Mouse (Mus musculus): Measurements from ENCODE around the gene Sart3. TPM values are rescaled to one million over a fixed set of nuclear protein-coding genes. Genes with fewer than 3 reads are reported as not detected.

Gene Sart3
- polyA plus RNA-seq, 1 experiment from 2014 or later: 58.5 TPM

DNA sequence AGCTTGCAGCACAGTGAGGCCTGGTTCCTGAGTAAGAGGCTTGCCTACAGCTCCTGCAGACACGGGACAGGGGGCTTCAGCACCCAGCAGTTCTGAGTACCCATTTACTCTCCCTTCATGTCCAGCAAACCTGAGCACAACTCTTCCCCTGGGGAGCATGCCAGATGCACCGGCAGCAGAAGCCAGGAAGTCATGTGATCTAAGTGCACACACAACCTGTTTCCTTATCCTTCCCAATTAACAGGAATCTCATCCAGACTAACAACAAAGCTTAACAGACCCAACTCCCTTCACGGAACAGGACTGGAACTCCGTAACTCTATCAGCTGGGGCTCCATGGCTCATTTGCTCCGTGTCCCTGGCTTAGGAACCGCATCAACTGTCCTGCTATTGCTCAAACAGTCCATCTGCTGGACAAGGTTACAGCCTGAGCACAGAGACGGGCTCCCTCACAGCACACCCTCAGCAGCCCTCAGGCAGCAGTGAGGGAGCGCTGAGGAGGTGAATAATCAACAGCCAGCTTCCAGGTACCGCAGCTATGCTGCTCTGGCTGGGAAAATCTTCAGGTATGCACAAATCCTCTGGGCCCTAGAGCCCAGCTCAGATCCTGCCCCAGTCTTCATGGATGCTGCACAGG, 20.7 kb downstream of the Sart3 start:
- no peak overlapping the region for H3K27ac ChIP-seq
- no peak overlapping the region for H3K4me2 ChIP-seq (replicated peaks)
- no peak overlapping the region for H3K4me3 ChIP-seq (replicated peaks)
- H3K36me3 ChIP-seq: peaks cover 97% of the 10 kb centered on the region
- no peaks in the 10 kb centered on the region for H3K4me1 ChIP-seq (replicated peaks)
- no peaks in the 10 kb centered on the region for H3K9me3 ChIP-seq
- H3K27me3 ChIP-seq: no peaks in the 10 kb centered on the region
- no peak overlapping the region for H3K9ac ChIP-seq (replicated peaks)
- WGBS: 95% methylated on average over 9 of the region's 9 CpGs
- ATAC-seq: no peak

GRCm38 (mm10) chr5:113748556-113749331, 23.6 kb downstream of the Sart3 start:
- H3K9me3 ChIP-seq: no peaks in the 10 kb centered on the region
- no peak overlapping the region for H3K9ac ChIP-seq (replicated peaks)
- 94% methylated on average over 13 of the region's 13 CpGs for WGBS
- peaks cover 98% of the 10 kb centered on the region for H3K36me3 ChIP-seq
- no peaks in the 10 kb centered on the region for H3K4me1 ChIP-seq (replicated peaks)
- no peak for ATAC-seq
- H3K4me3 ChIP-seq (replicated peaks): no peak overlapping the region
- no peaks in the 10 kb centered on the region for H3K27me3 ChIP-seq
- no peak overlapping the region for H3K4me2 ChIP-seq (replicated peaks)
- no peak overlapping the region for H3K27ac ChIP-seq

DNA sequence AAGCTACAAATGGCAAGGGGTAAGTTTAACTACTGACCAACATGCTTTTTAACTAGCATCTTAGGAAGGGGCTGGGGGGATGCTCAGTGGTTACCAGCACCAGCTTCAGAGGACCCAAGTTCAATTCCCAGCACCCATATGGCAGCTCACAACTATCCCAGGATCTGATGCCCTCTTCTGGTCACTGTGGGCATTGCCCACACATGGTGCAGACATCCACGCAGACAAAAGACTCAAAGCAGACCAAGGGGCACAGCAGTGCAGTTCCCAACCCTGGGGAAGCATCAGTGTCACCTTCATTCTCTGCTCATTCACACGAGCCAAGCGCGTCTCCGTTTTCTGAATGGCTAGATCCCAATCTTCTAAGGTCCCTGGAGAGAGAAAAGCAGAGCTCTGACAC, 24.7 kb downstream of the Sart3 start:
- no peak overlapping the region for H3K4me2 ChIP-seq (replicated peaks)
- H3K4me3 ChIP-seq (replicated peaks): no peak overlapping the region
- no peak overlapping the region for H3K9ac ChIP-seq (replicated peaks)
- ATAC-seq: no peak
- H3K27me3 ChIP-seq: no peaks in the 10 kb centered on the region
- 95% methylated on average over 5 of the region's 5 CpGs for WGBS
- H3K9me3 ChIP-seq: no peaks in the 10 kb centered on the region
- no peak overlapping the region for H3K27ac ChIP-seq
- peaks cover 98% of the 10 kb centered on the region for H3K36me3 ChIP-seq
- no peaks in the 10 kb centered on the region for H3K4me1 ChIP-seq (replicated peaks)

DNA sequence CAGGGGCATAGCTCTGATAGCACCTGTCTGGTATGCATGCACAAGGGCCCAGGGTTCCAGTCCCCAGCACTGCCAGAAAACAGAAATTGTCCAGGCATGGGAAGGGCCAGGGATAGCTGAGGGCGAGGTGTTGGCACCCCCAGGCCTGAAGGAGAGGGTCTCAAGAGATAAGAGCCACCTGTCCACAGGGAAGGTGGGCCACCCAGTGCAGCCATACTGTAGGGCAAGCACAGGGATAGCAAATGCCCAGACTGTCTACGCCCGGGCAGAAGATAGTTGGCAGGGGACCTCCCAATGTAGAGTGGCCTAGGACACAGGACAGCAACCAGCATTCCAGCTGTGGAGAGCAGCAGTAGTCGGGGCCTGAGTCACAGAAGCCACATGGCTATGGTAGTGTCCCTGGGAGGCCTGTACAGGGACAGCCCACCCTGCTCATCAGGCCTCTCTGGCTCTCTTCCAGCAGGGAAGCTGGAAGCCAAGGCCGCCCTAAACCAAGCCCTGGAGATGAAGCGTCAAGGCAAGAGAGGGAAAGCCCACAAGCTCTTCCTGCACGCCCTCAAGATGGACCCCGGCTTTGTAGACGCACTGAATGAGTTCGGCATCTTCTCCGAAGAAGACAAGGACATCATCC, 34.6 kb downstream of the Sart3 start:
- Histone ChIP-seq H3K9ac (replicated peaks) (peak overlapping the region; percentile 23; the same call in 1 of the 2 replicates), H3K36me3 (peaks cover 53% of the 10 kb centered on the region), H3K27ac (no peak overlapping the region), H3K4me3 (replicated peaks) (no peak overlapping the region), H3K4me2 (replicated peaks) (no peak overlapping the region), H3K9me3 (no peaks in the 10 kb centered on the region), H3K4me1 (replicated peaks) (peaks cover 24% of the 10 kb centered on the region), H3K27me3 (no peaks in the 10 kb centered on the region)
- WGBS: 94% methylated on average over 11 of the region's 11 CpGs
- no peak for ATAC-seq

- ATAC-seq: no peak
- Histone ChIP-seq H3K27ac (peak overlapping the region; percentile 97), H3K9me3 (no peaks in the 10 kb centered on the region), H3K36me3 (peaks cover 42% of the 10 kb centered on the region), H3K9ac (replicated peaks) (peak overlapping the region; percentile 68), H3K4me2 (replicated peaks) (peak overlapping the region; percentile 84), H3K4me1 (replicated peaks) (peaks cover 24% of the 10 kb centered on the region), H3K4me3 (replicated peaks) (peak overlapping the region; percentile 61), H3K27me3 (no peaks in the 10 kb centered on the region)
- WGBS: 41% methylated on average over 15 of the region's 15 CpGs
These were observed 35.7 kb downstream of the Sart3 start for GRCm38 (mm10) chr5:113736522-113737164.

DNA sequence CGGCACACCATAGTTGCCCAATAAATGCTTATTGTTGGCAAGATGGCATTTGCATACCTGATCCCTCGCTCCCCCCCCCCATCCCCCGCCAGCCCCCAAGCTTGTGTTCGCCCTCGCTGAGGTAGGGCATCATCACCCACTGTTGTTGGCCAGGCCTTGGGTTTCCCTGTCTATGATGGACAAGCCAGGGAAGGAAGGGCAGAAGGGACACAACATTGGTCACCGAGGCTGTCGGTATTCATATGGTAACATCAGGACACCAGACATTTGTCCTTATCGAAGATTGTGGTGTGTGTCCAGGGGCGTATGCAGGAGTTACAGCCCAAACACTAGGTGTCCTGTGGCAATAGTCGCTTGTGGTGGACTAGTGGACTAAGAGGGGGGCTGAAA, 36.2 kb downstream of the Sart3 start:
- ATAC-seq: peak; percentile 30; the same call in 1 of the 2 replicates
- H3K36me3 ChIP-seq: peaks cover 37% of the 10 kb centered on the region
- H3K4me1 ChIP-seq (replicated peaks): peaks cover 24% of the 10 kb centered on the region
- WGBS: 4% methylated on average over 10 of the region's 10 CpGs
- no peaks in the 10 kb centered on the region for H3K9me3 ChIP-seq
- peak overlapping the region; percentile 84 for H3K4me2 ChIP-seq (replicated peaks)
- peak overlapping the region; percentile 97 for H3K27ac ChIP-seq
- H3K9ac ChIP-seq (replicated peaks): peak overlapping the region; percentile 68
- no peaks in the 10 kb centered on the region for H3K27me3 ChIP-seq
- peak overlapping the region; percentile 61 for H3K4me3 ChIP-seq (replicated peaks)

GRCm38 (mm10) chr5:113735345-113736112, 36.8 kb downstream of the Sart3 start, which contains the start of gene Ficd:
Gene Ficd (plus strand): TSS chr5:113735803.
- peak within 1 kb of the TSS; percentile 84 for H3K4me2 ChIP-seq (replicated peaks)
- peaks cover 29% of the 10 kb centered on the region for H3K4me1 ChIP-seq (replicated peaks)
- no peaks in the 10 kb centered on the region for H3K9me3 ChIP-seq
- H3K36me3 ChIP-seq: peaks cover 31% of the 10 kb centered on the region
- ATAC-seq: peak; percentile 97
- no peaks in the 10 kb centered on the region for H3K27me3 ChIP-seq
- H3K27ac ChIP-seq: peak within 1 kb of the TSS; percentile 97
- peak within 1 kb of the TSS; percentile 61 for H3K4me3 ChIP-seq (replicated peaks)
- WGBS: under 1% methylated on average over 43 of the region's 71 CpGs
- H3K9ac ChIP-seq (replicated peaks): peak within 1 kb of the TSS; percentile 68

DNA sequence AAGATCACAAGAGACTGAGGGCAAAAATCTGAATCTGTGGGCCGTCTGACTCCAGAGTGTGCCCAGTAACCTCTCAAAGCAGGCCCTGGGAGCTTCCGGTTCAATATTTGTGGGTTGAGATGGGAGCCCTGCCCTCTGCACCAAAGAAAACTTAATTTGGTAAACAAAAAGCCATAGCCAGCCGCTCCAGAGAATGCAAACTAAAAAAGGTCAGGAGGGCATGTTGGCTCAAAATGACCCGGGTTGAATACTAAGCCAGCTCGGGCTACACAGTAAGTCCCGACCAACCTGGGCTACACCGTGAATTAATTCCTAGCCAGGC, 37.3 kb downstream of the Sart3 start:
- Histone ChIP-seq H3K4me1 (replicated peaks) (peaks cover 34% of the 10 kb centered on the region), H3K27me3 (no peaks in the 10 kb centered on the region), H3K9me3 (no peaks in the 10 kb centered on the region), H3K4me2 (replicated peaks) (peak overlapping the region; percentile 52), H3K36me3 (peaks cover 26% of the 10 kb centered on the region), H3K4me3 (replicated peaks) (peak overlapping the region; percentile 61), H3K27ac (peak overlapping the region; percentile 97), H3K9ac (replicated peaks) (peak overlapping the region; percentile 66)
- 27% methylated on average over 7 of the region's 7 CpGs for WGBS
- peak; percentile 68 for ATAC-seq

- no peak overlapping the region for H3K9ac ChIP-seq (replicated peaks)
- H3K27me3 ChIP-seq: no peaks in the 10 kb centered on the region
- H3K4me3 ChIP-seq (replicated peaks): no peak overlapping the region
- H3K4me1 ChIP-seq (replicated peaks): peaks cover 34% of the 10 kb centered on the region
- 66% methylated on average over 5 of the region's 5 CpGs for WGBS
- H3K27ac ChIP-seq: peak overlapping the region; percentile 97; the same call in 1 of the 2 replicates
- no peak for ATAC-seq
- H3K4me2 ChIP-seq (replicated peaks): no peak overlapping the region
- H3K36me3 ChIP-seq: peaks cover 20% of the 10 kb centered on the region
- H3K9me3 ChIP-seq: no peaks in the 10 kb centered on the region
These were observed 37.9 kb downstream of the Sart3 start for GRCm38 (mm10) chr5:113734376-113734775.

- Histone ChIP-seq H3K27ac (no peak overlapping the region), H3K9ac (replicated peaks) (no peak overlapping the region), H3K4me1 (replicated peaks) (peaks cover 30% of the 10 kb centered on the region), H3K36me3 (no peaks in the 10 kb centered on the region), H3K4me2 (replicated peaks) (no peak overlapping the region), H3K27me3 (no peaks in the 10 kb centered on the region), H3K4me3 (replicated peaks) (no peak overlapping the region), H3K9me3 (no peaks in the 10 kb centered on the region)
- 41% methylated on average over 6 of the region's 6 CpGs for WGBS
- ATAC-seq: no peak
These were observed 40.1 kb downstream of the Sart3 start for GRCm38 (mm10) chr5:113732182-113732581.

- H3K27ac ChIP-seq: 0 out of 2 replicates have a peak overlapping the region, but pooled peaks have one; percentile 6
- peaks cover 19% of the 10 kb centered on the region for H3K4me1 ChIP-seq (replicated peaks)
- H3K4me2 ChIP-seq (replicated peaks): no peak overlapping the region
- H3K36me3 ChIP-seq: no peaks in the 10 kb centered on the region
- no peak overlapping the region for H3K4me3 ChIP-seq (replicated peaks)
- no peaks in the 10 kb centered on the region for H3K27me3 ChIP-seq
- H3K9ac ChIP-seq (replicated peaks): 0 out of 2 replicates have a peak overlapping the region, but pooled peaks have one; percentile 29
- ATAC-seq: no peak
- WGBS: 90% methylated on average over 7 of the region's 7 CpGs
- no peaks in the 10 kb centered on the region for H3K9me3 ChIP-seq
These were observed 41.1 kb downstream of the Sart3 start for GRCm38 (mm10) chr5:113731174-113731573.

Measured in midbrain, embryonic 13.5 days (tissue).